Mouse (Mus musculus): Measurements from ENCODE around the gene Oxa1l.

GRCm38 (mm10) chr14:54360577-54361340, at the start of gene Oxa1l:
- TF ChIP-seq POLR2A (IDR thresholded peaks at IDR 0.05; ENCODE audit: insufficient read depth, low read depth, low read length): peak; percentile 74
- TF ChIP-seq CTCF (IDR thresholded peaks at IDR 0.05; ENCODE audit: insufficient read depth, low read depth, low read length): no peak

All from olfactory bulb, adult 2 months (tissue).